ENCODE assay signal across 20 mouse cellular contexts in genomic region chr4:133060702-133061101, GRCm38 (mm10).
"Had no signal": no experiment of that assay in that cellular context is flagged by ENCODE, and none has a peak within 500 bp of the region (broad histone marks: within the 10 kb centered on the region; RNA-seq: fewer than 3 reads in every experiment).

No protein-coding gene starts in this region.

- H3K4me3 ChIP-seq: kidney, embryonic 15.5 days; left cerebral cortex, adult 2 months; midbrain, embryonic 12.5 days; midbrain, embryonic 15.5 days; neural tube, embryonic 12.5 days; neural tube, embryonic 15.5 days had no signal

- H3K4me2 ChIP-seq: kidney, embryonic 15.5 days; lung, embryonic 14.5 days; midbrain, embryonic 12.5 days; midbrain, embryonic 15.5 days; neural tube, embryonic 12.5 days; neural tube, embryonic 15.5 days had no signal

- H3K27me3 ChIP-seq: kidney, embryonic 15.5 days; midbrain, embryonic 12.5 days; midbrain, embryonic 15.5 days; neural tube, embryonic 12.5 days; neural tube, embryonic 15.5 days had no signal

- H3K27ac ChIP-seq: kidney, embryonic 15.5 days; left cerebral cortex, adult 2 months; liver, embryonic 14.5 days; macrophage; midbrain, embryonic 12.5 days; midbrain, embryonic 15.5 days; neural tube, embryonic 12.5 days; neural tube, embryonic 15.5 days; stomach, postnatal 0 days had no signal

- ATAC-seq: liver, postnatal 0 days; lung, postnatal 0 days; midbrain, embryonic 15.5 days had no signal

- H3K9ac ChIP-seq: kidney, embryonic 15.5 days; liver, embryonic 14.5 days; liver, postnatal 0 days; lung, embryonic 14.5 days; midbrain, embryonic 12.5 days; midbrain, embryonic 15.5 days; neural tube, embryonic 12.5 days; neural tube, embryonic 15.5 days had no signal

- H3K9me3 ChIP-seq: kidney, embryonic 15.5 days; midbrain, embryonic 12.5 days; midbrain, embryonic 15.5 days; neural tube, embryonic 12.5 days; neural tube, embryonic 15.5 days had no signal

- DNase-seq: kidney, adult 8-10 months; kidney, postnatal 10 days; kidney, postnatal 36 days; layer of hippocampus, postnatal 36 days; liver, postnatal 0 days; lung, embryonic 14.5 days; right cerebral cortex, adult 18-20 months; right cerebral cortex, postnatal 14 days; right cerebral cortex, postnatal 4 days; thymus, postnatal 25 days had no signal
